Mouse (Mus musculus): Measurements from ENCODE around the gene Tepp. TPM values are rescaled to one million over a fixed set of nuclear protein-coding genes. Genes with fewer than 3 reads are reported as not detected.

The Tepp gene
- total and polyA plus RNA-seq, 2 experiments from 2014 or later, result not detected

DNA sequence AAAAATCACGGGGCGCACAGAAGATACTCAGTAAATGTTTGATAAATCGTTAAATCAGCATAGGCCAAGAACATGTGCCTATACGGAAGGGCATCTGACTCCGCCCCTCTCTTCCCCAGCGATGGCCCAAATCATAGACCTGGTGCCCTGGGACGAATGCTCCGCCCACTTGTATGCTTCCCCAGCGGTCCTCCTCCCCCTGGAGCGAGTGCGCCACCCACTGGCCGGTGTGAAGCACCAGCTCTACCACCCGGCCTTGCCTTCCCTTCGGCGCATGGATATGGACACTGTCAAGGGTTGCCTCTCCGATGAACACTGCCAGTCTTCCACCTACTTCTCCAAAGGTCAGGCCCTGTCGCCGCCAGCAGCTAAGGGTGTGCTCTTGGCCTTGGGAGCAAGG is 2.5 kb downstream of the Tepp start:
- H3K9ac ChIP-seq (replicated peaks; ENCODE audit: low read depth, low read length), result no peak overlapping the region
- DNase-seq (ENCODE audit: low spot score) (no peak), ATAC-seq (ENCODE audit: insufficient read depth, low read depth) (peak; percentile 24; the same call in 1 of the 2 replicates)
- no peaks in the 10 kb centered on the region for H3K36me3 ChIP-seq (replicated peaks; ENCODE audit: control insufficient read depth, insufficient read depth, low read length)
- no peaks in the 10 kb centered on the region for H3K9me3 ChIP-seq (replicated peaks; ENCODE audit: control insufficient read depth, low read length)
- no peaks in the 10 kb centered on the region for H3K4me1 ChIP-seq (ENCODE audit: control insufficient read depth, insufficient read depth)
- TF ChIP-seq CTCF (IDR thresholded peaks at IDR 0.05; ENCODE audit: low read depth) (peak; percentile 28; the same call in 1 of the 2 replicates), EP300 (IDR thresholded peaks at IDR 0.05; ENCODE audit: low read depth) (no peak)
- no peak overlapping the region for H3K27ac ChIP-seq (ENCODE audit: low read depth)
- no peak overlapping the region for H3K4me3 ChIP-seq (ENCODE audit: low read depth, low read length)
- no peak overlapping the region for H3K4me2 ChIP-seq (ENCODE audit: low read depth, low read length)
- H3K27me3 ChIP-seq (ENCODE audit: control insufficient read depth, insufficient read depth, low read length), result no peaks in the 10 kb centered on the region
- WGBS, result 71% methylated on average over 18 of the region's 18 CpGs

DNA sequence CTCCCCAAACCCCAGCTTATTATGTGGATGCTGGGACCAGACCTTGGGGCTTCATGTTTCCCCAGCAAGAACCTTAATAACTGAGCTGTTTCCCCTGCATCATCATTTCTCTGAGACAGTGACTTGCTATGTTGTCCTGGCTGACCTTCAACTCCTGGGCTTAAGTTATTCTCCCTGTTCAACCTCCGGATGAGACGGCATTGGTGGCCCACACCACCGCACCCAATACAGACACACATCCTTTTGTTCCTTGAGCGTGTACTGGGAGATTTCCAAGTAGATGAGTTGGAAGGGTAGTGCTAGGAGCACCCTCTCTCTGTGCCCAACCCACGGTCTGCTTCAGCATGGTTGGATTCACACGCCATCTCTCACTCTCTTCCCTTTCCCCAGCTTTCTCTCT is 3.5 kb downstream of the Tepp start:
- ATAC-seq (ENCODE audit: insufficient read depth, low read depth) (no peak), DNase-seq (ENCODE audit: low spot score) (no peak)
- TF ChIP-seq CTCF (IDR thresholded peaks at IDR 0.05; ENCODE audit: low read depth) (no peak), EP300 (IDR thresholded peaks at IDR 0.05; ENCODE audit: low read depth) (no peak)
- no peak overlapping the region for H3K4me3 ChIP-seq (ENCODE audit: low read depth, low read length)
- no peak overlapping the region for H3K9ac ChIP-seq (replicated peaks; ENCODE audit: low read depth, low read length)
- WGBS, result 67% methylated on average over 6 of the region's 6 CpGs
- no peak overlapping the region for H3K27ac ChIP-seq (ENCODE audit: low read depth)
- H3K4me2 ChIP-seq (ENCODE audit: low read depth, low read length), result no peak overlapping the region
- no peaks in the 10 kb centered on the region for H3K4me1 ChIP-seq (ENCODE audit: control insufficient read depth, insufficient read depth)
- H3K27me3 ChIP-seq (ENCODE audit: control insufficient read depth, insufficient read depth, low read length), result no peaks in the 10 kb centered on the region
- no peaks in the 10 kb centered on the region for H3K9me3 ChIP-seq (replicated peaks; ENCODE audit: control insufficient read depth, low read length)
- no peaks in the 10 kb centered on the region for H3K36me3 ChIP-seq (replicated peaks; ENCODE audit: control insufficient read depth, insufficient read depth, low read length)

DNA sequence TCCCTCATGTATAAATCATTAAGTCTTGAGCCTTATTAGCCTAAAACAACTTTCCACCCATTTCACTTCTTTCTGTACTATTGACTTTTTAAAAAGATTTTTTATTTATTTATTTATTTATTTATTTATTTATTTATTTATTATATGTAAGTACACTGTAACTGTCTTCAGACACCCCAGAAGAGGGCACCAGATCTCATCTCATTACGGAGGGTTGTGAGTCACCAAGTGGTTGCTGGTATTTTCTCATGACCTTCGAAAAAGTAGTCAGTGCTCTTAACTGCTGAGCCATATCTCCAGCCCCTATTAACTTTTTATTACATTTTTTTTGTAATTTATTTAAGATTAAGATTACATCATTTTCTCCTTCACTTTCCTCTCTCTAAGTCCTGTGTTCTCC is 4.3 kb downstream of the Tepp start:
- H3K4me1 ChIP-seq (ENCODE audit: control insufficient read depth, insufficient read depth), result no peaks in the 10 kb centered on the region
- no peak overlapping the region for H3K4me2 ChIP-seq (ENCODE audit: low read depth, low read length)
- DNase-seq (ENCODE audit: low spot score), result no peak
- H3K36me3 ChIP-seq (replicated peaks; ENCODE audit: control insufficient read depth, insufficient read depth, low read length), result no peaks in the 10 kb centered on the region
- H3K9ac ChIP-seq (replicated peaks; ENCODE audit: low read depth, low read length), result no peak overlapping the region
- ATAC-seq (ENCODE audit: insufficient read depth, low read depth), result no peak
- no peak overlapping the region for H3K4me3 ChIP-seq (ENCODE audit: low read depth, low read length)
- no peaks in the 10 kb centered on the region for H3K27me3 ChIP-seq (ENCODE audit: control insufficient read depth, insufficient read depth, low read length)
- H3K9me3 ChIP-seq (replicated peaks; ENCODE audit: control insufficient read depth, low read length), result no peaks in the 10 kb centered on the region
- TF ChIP-seq CTCF (IDR thresholded peaks at IDR 0.05; ENCODE audit: low read depth) (peak; percentile 11; the same call in 1 of the 2 replicates), EP300 (IDR thresholded peaks at IDR 0.05; ENCODE audit: low read depth) (no peak)
- no peak overlapping the region for H3K27ac ChIP-seq (ENCODE audit: low read depth)
- WGBS, result 59% methylated on average over 2 of the region's 2 CpGs

DNA sequence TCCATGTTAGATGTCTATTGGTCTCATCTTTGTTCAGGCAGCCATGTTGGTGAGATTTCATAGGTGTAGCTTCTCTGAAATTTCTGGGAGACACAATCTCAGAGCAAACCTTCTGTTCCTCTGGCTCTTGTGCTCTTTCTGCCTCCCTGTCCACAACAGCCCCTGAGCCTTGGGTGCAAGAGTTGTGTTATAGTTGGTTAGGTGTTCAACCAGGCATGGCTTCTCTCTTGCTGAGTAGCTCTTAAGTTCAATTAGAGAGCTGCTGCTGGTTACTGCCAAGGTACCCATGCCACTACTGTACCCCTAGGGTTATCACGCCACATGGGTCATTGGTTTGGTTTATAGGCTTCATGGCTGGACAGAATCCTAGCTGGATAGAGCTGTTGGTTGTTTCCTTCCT is 5.0 kb downstream of the Tepp start:
- 91% methylated on average over 1 of the region's 1 CpGs for whole genome bisulfite sequencing
- ATAC-seq (ENCODE audit: insufficient read depth, low read depth) (no peak), DNase-seq (ENCODE audit: low spot score) (no peak)
- Histone ChIP-seq H3K4me2 (ENCODE audit: low read depth, low read length) (no peak overlapping the region), H3K36me3 (replicated peaks; ENCODE audit: control insufficient read depth, insufficient read depth, low read length) (no peaks in the 10 kb centered on the region), H3K4me1 (ENCODE audit: control insufficient read depth, insufficient read depth) (no peaks in the 10 kb centered on the region), H3K9ac (replicated peaks; ENCODE audit: low read depth, low read length) (no peak overlapping the region), H3K9me3 (replicated peaks; ENCODE audit: control insufficient read depth, low read length) (no peaks in the 10 kb centered on the region), H3K27ac (ENCODE audit: low read depth) (no peak overlapping the region), H3K27me3 (ENCODE audit: control insufficient read depth, insufficient read depth, low read length) (no peaks in the 10 kb centered on the region), H3K4me3 (ENCODE audit: low read depth, low read length) (no peak overlapping the region)
- no peak for TF ChIP-seq CTCF (IDR thresholded peaks at IDR 0.05; ENCODE audit: low read depth)

DNA sequence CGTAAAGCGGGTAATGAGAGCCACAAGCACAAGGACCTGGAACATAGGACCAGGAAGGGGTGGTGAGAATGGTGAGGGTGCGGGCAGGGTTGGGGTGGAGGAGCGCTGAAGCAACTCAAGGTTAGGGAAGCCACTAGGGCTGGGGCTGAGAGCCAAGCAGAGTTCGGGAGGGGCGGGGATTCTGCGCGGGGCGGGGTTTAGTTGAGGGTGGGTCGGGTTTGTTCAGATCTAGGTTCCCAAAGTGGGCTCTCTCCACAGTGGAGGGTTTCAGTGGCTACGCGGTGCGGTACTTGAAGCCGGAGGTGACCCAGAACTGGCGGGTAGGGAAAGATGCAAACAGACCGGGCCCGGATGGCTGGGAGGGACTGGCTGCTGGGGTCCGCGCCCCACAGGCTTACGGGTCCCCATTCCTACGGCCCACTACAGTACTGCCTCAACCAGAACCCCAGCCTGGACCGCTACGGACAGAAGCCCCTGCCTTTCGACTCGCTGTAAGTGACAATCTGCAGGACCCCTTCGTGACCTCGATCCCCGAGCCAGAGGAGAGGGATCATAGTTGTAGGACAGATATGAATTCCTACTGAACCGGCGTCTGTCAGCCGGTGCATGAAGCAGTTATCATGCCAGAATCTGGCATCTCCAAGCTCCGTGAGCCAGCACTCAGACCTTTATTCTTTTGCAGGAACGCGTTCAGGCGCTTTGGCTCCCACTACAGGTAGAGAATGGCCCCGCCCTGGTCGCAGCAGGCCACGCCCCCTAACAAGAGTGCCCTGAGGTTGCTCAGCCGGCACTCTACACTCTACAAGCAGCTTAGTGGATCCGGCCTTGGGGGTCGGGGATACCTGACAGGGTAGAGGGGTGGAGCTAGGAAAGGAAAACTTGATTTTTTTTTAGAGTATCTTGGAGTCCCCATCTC is 10.1 kb downstream of the Tepp start:
- Histone ChIP-seq H3K27me3 (ENCODE audit: control insufficient read depth, insufficient read depth, low read length) (no peaks in the 10 kb centered on the region), H3K9ac (replicated peaks; ENCODE audit: low read depth, low read length) (no peak overlapping the region), H3K4me3 (ENCODE audit: low read depth, low read length) (peak overlapping the region; percentile 37), H3K4me2 (ENCODE audit: low read depth, low read length) (peak overlapping the region; percentile 73), H3K9me3 (replicated peaks; ENCODE audit: control insufficient read depth, low read length) (no peaks in the 10 kb centered on the region), H3K27ac (ENCODE audit: low read depth) (no peak overlapping the region), H3K4me1 (ENCODE audit: control insufficient read depth, insufficient read depth) (peaks cover 6% of the 10 kb centered on the region; the same call in 1 of the 2 replicates), H3K36me3 (replicated peaks; ENCODE audit: control insufficient read depth, insufficient read depth, low read length) (peaks cover under 1% of the 10 kb centered on the region)
- ATAC-seq (ENCODE audit: insufficient read depth, low read depth), result peak; percentile 63
- 4% methylated on average over 41 of the region's 41 CpGs for WGBS
- peak; percentile 20 for TF ChIP-seq CTCF (IDR thresholded peaks at IDR 0.05; ENCODE audit: low read depth)
- no peak for TF ChIP-seq EP300 (IDR thresholded peaks at IDR 0.05; ENCODE audit: low read depth)
- no peak for DNase-seq (ENCODE audit: low spot score)

All from heart, postnatal 0 days (tissue).